Mouse (Mus musculus) limb, embryonic 13.5 days (tissue): ENCODE results near the gene Nrp1. TPM values are rescaled to one million over a fixed set of nuclear protein-coding genes. Genes with fewer than 3 reads are reported as not detected.

Source experiments
- ATAC-seq: fragments of 200-750 bp; cut with Nextera tagmentation; 2 replicates; pipeline ENCODE4 v1.8.0; 2017; ENCODE audit warnings: low read depth, moderate number of reproducible peaks, moderate TSS enrichment; ENCODE audit not compliant: low FRiP score
- H3K27ac ChIP-seq: fragments of 300-500 bp; sonication (generic); 2 replicates; pipeline ENCODE4 v1.5.1; 2015; ENCODE audit warnings: inconsistent platforms, mild to moderate bottlenecking, moderate library complexity
- H3K27me3 ChIP-seq: fragments of 300-500 bp; sonication (generic); 2 replicates; pipeline ENCODE4 v1.6.1; 2015; ENCODE audit warnings: mild to moderate bottlenecking, inconsistent platforms
- H3K36me3 ChIP-seq: fragments of 300-500 bp; sonication (generic); 2 replicates; pipeline ENCODE4 v1.6.1; 2015; ENCODE audit warnings: inconsistent platforms, mild to moderate bottlenecking, moderate library complexity
- H3K4me1 ChIP-seq: fragments of 300-500 bp; sonication (generic); 2 replicates; pipeline ENCODE4 v1.6.1; 2015; ENCODE audit warnings: inconsistent platforms
- H3K4me2 ChIP-seq: fragments of 300-500 bp; sonication (generic); replicated peaks from 2 replicates; pipeline ENCODE4 v1.6.1; 2015; ENCODE audit warnings: inconsistent platforms, mild to moderate bottlenecking, moderate library complexity
- H3K4me3 ChIP-seq: fragments of 300-500 bp; sonication (generic); 2 replicates; pipeline ENCODE4 v1.5.1; 2015; ENCODE audit warnings: moderate library complexity, mild to moderate bottlenecking, inconsistent platforms
- H3K9ac ChIP-seq: fragments of 300-500 bp; sonication (generic); 2 replicates; pipeline ENCODE4 v1.6.1; 2015; ENCODE audit warnings: mild to moderate bottlenecking, inconsistent platforms
- H3K9me3 ChIP-seq: fragments of 300-500 bp; sonication (generic); 2 replicates; pipeline ENCODE4 v1.6.1; 2016; ENCODE audit warnings: inconsistent platforms
- WGBS: fragments of 180-500 bp; shearing (Covaris S2); methylation state at CpG from one replicate; pipeline ENCODE4 v1.1.7; 2015; 5-methylcytosine and 5-hydroxymethylcytosine counted together
- polyA plus RNA-seq: library from polyadenylated mRNA; unstranded; fragments of >200 nt; fragmentation: Nextera tagmentation; extraction: Ambion mirVana; gene quantifications from 2 replicates; pipeline ENCODE4 v1.2.1, GENCODE M21; 2015

Gene Nrp1
- polyA plus RNA-seq, 1 experiment from 2014 or later = 71.4 TPM

DNA sequence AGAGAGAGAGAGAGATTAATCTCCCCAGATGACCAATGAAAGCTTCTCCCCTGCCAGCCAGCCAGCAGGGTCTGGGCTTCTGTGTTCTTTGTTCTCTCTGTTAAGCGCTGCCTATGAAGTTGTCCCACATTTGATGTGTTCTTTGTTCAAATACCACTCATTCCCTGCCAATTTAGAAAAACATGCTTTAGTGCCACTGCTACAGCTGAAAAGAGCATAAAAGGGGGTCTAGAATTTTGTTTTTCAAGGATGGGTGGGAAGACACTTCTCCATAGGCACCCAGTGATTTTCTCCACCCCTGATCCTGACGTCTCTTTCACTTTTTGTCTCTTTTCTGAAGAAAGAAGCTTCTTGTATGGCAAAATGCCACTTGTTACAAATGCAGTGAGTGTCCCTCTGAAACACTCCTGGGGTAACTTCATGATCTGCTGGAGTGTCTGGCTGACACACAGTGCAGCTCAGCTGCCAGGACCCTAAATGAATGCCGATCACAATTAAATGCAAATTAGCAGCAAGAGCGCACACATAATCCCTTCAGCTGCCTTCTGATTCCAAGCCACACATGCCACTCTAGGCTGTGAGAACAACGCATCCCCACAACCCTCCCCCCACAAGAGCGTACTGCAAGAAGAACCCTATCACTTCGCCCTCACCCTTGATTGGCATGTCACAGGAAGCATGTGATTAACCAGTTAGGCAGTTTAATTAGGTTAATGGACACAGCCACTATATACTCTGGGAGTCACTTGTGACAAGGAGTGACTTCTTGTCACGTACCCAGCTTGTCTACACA is 170.4 kb downstream of the Nrp1 start:
- H3K4me2 ChIP-seq = no peak overlapping the region
- no peak overlapping the region for H3K9ac ChIP-seq
- WGBS = 48% methylated on average over 8 of the region's 8 CpGs
- H3K36me3 ChIP-seq = no peaks in the 10 kb centered on the region
- H3K27ac ChIP-seq = no peak overlapping the region
- H3K9me3 ChIP-seq = no peaks in the 10 kb centered on the region
- H3K4me3 ChIP-seq = no peak overlapping the region
- ATAC-seq = no peak
- no peaks in the 10 kb centered on the region for H3K27me3 ChIP-seq
- no peaks in the 10 kb centered on the region for H3K4me1 ChIP-seq

DNA sequence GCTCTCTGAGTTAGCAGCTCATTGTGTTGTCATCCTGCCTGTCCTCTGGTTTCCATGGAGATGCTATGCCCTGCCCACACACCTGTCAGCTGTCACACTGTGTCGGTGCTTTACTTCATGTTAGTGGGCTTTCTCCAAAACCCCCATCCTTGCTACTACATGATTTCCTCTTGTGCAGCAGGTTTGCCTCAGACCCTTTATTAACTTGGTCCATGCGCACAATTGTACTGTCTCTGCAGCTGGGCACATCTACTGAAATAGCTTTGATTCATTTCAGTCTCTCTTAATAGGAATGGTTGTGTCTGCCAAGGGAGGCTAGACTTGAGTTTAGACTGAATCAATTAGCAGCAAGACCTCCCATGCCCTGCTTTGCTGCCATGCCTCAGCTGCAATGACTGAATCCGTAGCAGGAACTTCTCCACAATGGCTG is 176.1 kb downstream of the Nrp1 start:
- no peaks in the 10 kb centered on the region for H3K9me3 ChIP-seq
- ATAC-seq = no peak
- no peak overlapping the region for H3K9ac ChIP-seq
- H3K36me3 ChIP-seq = no peaks in the 10 kb centered on the region
- H3K4me1 ChIP-seq = no peaks in the 10 kb centered on the region
- H3K4me2 ChIP-seq = no peak overlapping the region
- no peak overlapping the region for H3K27ac ChIP-seq
- H3K4me3 ChIP-seq = no peak overlapping the region
- H3K27me3 ChIP-seq = no peaks in the 10 kb centered on the region
- WGBS = 62% methylated on average over 3 of the region's 3 CpGs

DNA sequence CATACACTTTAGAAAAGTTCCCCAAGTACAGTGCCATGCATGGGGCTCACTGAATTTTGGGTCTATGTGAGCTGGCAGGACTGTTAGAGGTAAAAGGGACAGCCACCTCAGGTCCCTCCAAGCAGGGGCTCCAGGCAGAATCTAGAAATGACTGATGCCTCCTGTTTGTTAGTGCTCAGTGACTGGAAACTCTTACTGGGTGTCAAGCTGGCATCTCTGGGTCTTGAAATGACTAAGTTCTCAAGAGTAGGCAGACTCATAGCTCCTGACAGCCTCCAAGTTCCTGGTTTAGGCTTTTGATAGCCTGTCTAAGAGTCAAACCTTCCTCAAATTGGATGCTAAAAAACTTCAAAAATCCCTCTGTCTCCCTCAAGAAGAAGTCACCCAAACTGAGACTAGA is 177.3 kb downstream of the Nrp1 start:
- Histone ChIP-seq H3K4me1 (no peaks in the 10 kb centered on the region), H3K36me3 (no peaks in the 10 kb centered on the region), H3K9ac (no peak overlapping the region), H3K27ac (no peak overlapping the region), H3K27me3 (no peaks in the 10 kb centered on the region), H3K9me3 (no peaks in the 10 kb centered on the region), H3K4me2 (no peak overlapping the region), H3K4me3 (no peak overlapping the region)
- no peak for ATAC-seq

DNA sequence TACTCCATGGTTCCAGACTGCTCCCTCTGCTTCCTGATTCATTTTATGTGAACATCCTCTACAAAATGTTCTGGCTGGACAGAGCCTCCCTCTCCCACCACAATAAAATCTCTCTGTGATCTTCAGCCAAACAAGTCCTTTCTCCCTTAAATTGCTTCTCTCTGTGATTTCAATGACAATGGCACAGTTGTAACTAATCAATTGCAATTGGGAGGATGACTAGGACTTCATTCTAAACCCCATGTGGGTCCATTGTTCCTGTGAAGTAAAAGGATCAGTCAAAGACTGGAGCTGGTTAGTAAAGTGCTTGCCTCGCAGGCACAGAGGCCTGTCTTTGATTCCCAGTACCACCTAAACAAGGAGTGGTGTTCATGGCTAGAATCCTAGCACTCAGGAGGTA is 180.0 kb downstream of the Nrp1 start:
- Histone ChIP-seq H3K9me3 (no peaks in the 10 kb centered on the region), H3K36me3 (no peaks in the 10 kb centered on the region), H3K4me1 (no peaks in the 10 kb centered on the region), H3K4me2 (no peak overlapping the region), H3K4me3 (no peak overlapping the region), H3K9ac (no peak overlapping the region), H3K27me3 (no peaks in the 10 kb centered on the region), H3K27ac (no peak overlapping the region)
- ATAC-seq = no peak
- WGBS = 57% methylated on average over 1 of the region's 1 CpGs

DNA sequence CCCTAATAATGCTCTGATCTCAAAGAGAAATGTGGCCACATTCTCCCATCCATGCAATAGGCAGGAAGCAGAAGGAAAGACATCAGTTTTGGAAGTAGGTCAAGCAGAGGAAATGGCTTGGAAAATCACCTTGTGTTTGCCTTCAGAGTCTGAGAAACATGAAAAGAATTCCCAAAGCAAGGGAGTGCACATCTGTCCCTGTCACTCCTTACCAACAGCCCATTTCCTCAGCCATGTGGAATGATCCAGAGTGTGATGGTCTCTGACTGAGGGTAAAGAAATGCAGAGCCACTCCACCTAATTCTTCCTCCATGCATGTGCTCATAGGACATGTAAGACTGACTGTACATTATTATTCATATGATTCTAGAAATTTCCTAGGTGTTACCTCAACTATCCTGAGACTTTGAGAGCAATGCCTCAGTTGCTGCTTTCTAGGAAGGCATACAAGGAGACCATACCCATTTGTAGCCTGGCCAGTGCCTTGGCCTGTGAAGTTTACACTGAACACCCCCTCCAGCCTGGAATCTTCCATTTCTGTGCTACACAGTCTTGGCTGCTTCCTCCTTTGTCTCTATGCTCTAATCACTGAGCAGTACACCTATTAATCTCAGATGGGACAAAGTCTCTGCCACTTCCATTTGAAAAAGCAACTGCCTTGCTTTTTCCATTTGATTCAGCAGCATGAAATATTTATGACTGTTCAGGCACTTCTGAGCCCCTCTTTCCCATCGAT is 183.1 kb downstream of the Nrp1 start:
- no peaks in the 10 kb centered on the region for H3K27me3 ChIP-seq
- H3K4me1 ChIP-seq = peaks cover 10% of the 10 kb centered on the region
- no peak overlapping the region for H3K9ac ChIP-seq
- H3K27ac ChIP-seq = no peak overlapping the region
- no peak overlapping the region for H3K4me2 ChIP-seq
- no peak overlapping the region for H3K4me3 ChIP-seq
- H3K9me3 ChIP-seq = no peaks in the 10 kb centered on the region
- ATAC-seq = no peak
- H3K36me3 ChIP-seq = no peaks in the 10 kb centered on the region
- WGBS = 62% methylated on average over 1 of the region's 1 CpGs

DNA sequence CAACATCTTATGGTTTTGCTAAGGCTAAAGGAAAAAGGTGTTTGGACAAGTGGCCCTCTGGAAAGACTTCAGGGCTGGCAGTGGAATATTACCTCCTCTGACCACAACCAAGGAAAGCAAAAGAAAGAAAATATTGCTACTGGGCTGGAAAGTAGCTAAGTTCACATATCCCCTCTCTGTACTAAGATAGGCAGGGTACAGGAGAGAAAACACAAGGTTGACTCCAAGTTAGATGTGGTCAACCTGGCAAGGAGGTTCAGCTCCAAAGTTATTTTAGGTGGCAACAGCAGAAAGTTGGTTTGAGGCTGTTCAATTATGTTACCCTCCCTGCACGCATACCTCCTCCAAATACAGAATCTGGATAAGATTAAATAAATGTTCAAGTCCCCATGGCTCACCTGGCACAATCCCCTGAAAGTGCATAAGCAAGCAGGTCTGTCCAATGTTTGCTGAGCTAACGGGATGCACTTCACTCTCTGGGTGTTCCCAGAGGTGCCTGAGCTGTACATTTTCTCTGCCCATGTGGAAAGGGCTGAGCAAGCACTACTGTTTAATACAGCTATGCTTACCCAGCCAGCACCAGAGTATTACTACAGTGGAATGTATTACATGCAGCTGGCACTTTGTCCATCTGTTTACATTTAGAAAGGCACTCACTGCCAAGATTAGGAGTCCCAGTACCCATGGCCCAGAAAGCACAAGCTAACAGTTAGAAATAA is 185.9 kb downstream of the Nrp1 start:
- H3K36me3 ChIP-seq = no peaks in the 10 kb centered on the region
- H3K4me2 ChIP-seq = no peak overlapping the region
- no peak overlapping the region for H3K9ac ChIP-seq
- ATAC-seq = peak; percentile 67; the same call in 1 of the 2 replicates
- no peak overlapping the region for H3K4me3 ChIP-seq
- no peaks in the 10 kb centered on the region for H3K9me3 ChIP-seq
- peaks cover 10% of the 10 kb centered on the region for H3K4me1 ChIP-seq
- H3K27ac ChIP-seq = peak overlapping the region; percentile 2; the same call in 1 of the 2 replicates
- no peaks in the 10 kb centered on the region for H3K27me3 ChIP-seq
- WGBS = 34% methylated on average over 2 of the region's 2 CpGs

DNA sequence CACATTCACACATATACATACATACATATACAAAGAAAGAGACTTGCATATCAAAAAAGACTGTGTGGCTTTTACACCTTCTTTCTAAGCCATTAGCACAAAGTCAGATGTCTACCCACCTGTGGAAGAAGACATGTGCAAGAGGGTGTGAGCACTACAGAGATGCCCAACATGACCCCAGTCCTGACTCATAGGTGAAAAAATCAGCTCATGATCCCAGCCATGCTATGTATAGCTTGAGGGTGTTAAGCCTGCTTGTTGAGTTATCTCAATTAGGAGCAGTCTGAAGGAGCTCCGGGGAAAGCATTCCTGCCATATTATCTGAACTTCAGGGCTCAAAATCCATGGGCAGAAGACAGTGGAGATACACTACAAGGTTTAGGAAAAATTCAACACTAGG is 187.9 kb downstream of the Nrp1 start:
- ATAC-seq = no peak
- Histone ChIP-seq H3K9me3 (no peaks in the 10 kb centered on the region), H3K27ac (no peak overlapping the region), H3K27me3 (no peaks in the 10 kb centered on the region), H3K9ac (no peak overlapping the region), H3K4me3 (no peak overlapping the region), H3K4me2 (no peak overlapping the region), H3K36me3 (no peaks in the 10 kb centered on the region), H3K4me1 (peaks cover 10% of the 10 kb centered on the region)
- WGBS = 78% methylated on average over 1 of the region's 1 CpGs

DNA sequence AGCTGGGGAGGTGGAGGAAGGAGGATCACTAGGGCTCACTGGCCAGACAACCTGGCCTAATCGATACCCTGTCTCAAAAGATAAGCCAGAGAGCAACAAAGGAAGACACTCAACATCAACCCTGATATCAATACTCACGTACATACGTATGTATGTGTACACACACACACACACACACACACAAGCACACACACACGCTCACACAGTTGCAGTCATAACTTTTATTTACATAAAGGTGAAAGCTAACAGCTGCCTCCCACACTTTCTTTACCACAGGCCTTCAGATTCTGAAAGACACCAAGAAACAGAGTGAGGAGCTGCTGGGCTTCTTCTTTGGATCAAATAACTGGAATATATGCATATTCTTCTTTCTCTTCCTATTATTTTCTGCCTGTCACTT is 189.0 kb downstream of the Nrp1 start:
- Histone ChIP-seq H3K9ac (no peak overlapping the region), H3K4me2 (no peak overlapping the region), H3K4me1 (peaks cover 10% of the 10 kb centered on the region), H3K36me3 (no peaks in the 10 kb centered on the region), H3K27ac (no peak overlapping the region), H3K27me3 (no peaks in the 10 kb centered on the region), H3K4me3 (no peak overlapping the region), H3K9me3 (no peaks in the 10 kb centered on the region)
- 88% methylated on average over 4 of the region's 4 CpGs for WGBS
- ATAC-seq = no peak

DNA sequence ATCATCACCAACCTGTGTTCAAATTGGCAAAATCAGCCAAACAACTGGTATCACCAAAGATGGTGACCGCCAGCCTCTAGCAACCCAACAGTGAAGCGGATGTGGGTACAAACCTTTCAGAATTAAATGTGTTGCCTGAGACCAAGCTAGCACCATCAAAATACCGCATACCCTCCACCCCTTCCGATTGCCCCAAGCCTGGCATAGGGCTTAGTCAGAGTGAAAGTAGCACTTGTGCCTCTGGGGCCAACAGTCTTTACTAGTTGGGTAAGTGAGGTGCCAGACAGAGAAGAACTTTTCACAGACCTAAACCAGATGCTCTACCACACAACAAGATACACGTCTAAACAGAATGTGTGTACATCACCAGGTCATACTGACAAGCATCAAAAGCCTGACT is 191.3 kb downstream of the Nrp1 start:
- 93% methylated on average over 5 of the region's 5 CpGs for whole genome bisulfite sequencing
- Histone ChIP-seq H3K4me3 (no peak overlapping the region), H3K4me2 (no peak overlapping the region), H3K9ac (no peak overlapping the region), H3K36me3 (no peaks in the 10 kb centered on the region), H3K27me3 (no peaks in the 10 kb centered on the region), H3K27ac (no peak overlapping the region), H3K4me1 (peaks cover 2% of the 10 kb centered on the region; the same call in 1 of the 2 replicates), H3K9me3 (no peaks in the 10 kb centered on the region)
- no peak for ATAC-seq

DNA sequence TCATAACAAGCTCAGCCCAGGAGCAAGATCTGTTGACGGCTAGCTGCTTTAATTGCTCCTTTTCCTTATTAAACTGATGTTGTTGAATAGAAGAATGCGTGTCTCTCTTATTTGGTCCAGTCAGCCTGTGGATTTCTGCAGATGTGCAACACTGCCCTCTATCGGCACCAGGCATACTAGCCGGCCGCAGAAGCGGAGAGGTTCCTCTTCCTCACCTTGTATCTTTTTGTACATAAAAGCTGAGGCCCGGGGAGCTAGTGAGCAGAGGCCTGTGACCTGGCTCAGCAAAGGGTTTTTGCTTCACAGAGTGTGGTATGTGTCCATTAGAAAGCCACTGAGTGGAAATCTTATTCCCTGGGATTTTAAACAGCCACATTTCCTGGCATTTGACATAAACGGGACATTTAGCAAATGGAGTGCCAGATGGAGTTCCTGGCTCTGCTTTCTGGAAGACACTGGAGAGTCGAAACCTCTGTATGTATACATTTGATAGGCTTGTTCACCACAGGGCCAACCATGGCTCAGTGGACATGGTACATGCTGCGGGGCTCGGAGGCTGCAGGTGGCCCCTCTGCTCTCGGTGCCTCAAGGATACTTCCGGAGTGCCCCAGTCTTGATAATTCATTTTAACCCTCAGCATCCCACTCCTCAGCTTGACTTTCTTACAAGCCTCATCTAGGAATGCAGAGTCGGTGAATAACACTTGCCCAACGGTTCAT is 193.2 kb downstream of the Nrp1 start:
- no peak overlapping the region for H3K9ac ChIP-seq
- no peaks in the 10 kb centered on the region for H3K27me3 ChIP-seq
- no peak for ATAC-seq
- H3K9me3 ChIP-seq = no peaks in the 10 kb centered on the region
- H3K27ac ChIP-seq = no peak overlapping the region
- no peak overlapping the region for H3K4me3 ChIP-seq
- no peak overlapping the region for H3K4me2 ChIP-seq
- H3K36me3 ChIP-seq = no peaks in the 10 kb centered on the region
- WGBS = 52% methylated on average over 15 of the region's 15 CpGs
- H3K4me1 ChIP-seq = no peaks in the 10 kb centered on the region
